Mouse (Mus musculus) ES-Bruce4 (cell line): ENCODE measurements around the gene Aldh8a1.

Source experiments
- CTCF ChIP-seq: IDR thresholded peaks from one replicate; pipeline ENCODE4 v1.8.1; 2011; ENCODE audit warnings: low read depth, low read length
- EP300 ChIP-seq: IDR thresholded peaks from 2 replicates; pipeline ENCODE4 v1.6.1; 2011; ENCODE audit warnings: low read depth, low read length; ENCODE audit not compliant: insufficient read depth
- POLR2A ChIP-seq: IDR thresholded peaks from one replicate; pipeline ENCODE4 v1.8.1; 2011; ENCODE audit warnings: low read length; ENCODE audit not compliant: insufficient read depth

- TF ChIP-seq POLR2A = no peak
- no peak for TF ChIP-seq CTCF
- no peak for TF ChIP-seq EP300
These were observed 18.0 kb upstream of the Aldh8a1 start for GRCm38 (mm10) chr10:21359086-21359485.
